Mouse (Mus musculus) retina, adult 2 months (tissue): ENCODE results near the gene Cel.

Source experiments
- DNase-seq: peaks from one replicate; pipeline ENCODE4 v3.0.0-alpha.2; 2012; ENCODE audit warnings: low read depth, low spot score

The Cel gene

DNA sequence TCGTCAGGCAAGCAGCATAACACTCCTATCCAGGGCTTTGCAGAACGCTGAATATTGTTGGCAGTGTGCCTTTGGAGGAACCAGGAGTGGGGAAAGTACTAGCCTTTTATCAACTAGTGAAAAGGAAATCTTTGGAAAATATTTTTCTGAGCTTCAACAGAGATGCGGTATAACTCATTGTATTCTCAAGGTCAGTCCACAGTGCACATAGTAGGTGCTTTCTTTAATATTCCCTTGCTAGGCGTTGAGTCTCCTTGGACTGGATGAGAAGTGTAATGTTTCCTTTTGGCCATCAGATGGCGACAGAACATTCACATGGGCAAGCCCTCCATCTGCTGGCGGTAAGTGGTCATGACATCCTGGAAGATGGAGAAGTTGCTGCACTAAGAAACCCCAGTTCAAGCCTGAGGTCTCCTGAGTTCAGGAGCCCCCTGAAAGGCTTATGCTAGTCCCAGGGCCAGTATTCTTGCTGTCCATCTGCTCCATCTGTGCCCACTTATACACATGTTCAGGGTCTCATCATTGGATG lies 21.9 kb upstream of the Cel start:
- peak; percentile 67 for DNase-seq

DNA sequence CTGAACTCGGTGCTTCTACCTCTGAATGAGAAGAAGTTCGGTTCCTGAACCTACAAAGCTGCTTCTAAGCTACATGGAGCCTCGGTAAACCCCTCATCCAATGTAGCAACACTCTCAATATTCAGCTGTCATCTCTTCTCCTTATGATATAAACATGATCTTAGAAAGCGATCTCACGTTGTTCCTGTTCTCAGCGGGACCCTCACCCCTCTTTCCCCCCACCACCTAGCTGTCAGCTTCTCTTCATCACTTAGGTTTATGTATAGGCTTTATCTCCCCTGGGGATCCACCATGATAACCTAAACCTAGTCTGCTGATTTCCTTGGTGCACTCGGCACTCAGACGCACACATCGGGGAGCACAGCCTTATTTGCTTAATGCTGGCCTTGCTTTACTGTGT lies 20.4 kb upstream of the Cel start, which contains the start of gene Gtf3c5:
Gene Gtf3c5 (minus strand): TSS at position 101 of the 400 bp plus-strand sequence.
- DNase-seq, result no peak

GRCm38 (mm10) chr2:28582647-28583353 lies 19.6 kb upstream of the Cel start:
- peak; percentile 82 for DNase-seq

DNA sequence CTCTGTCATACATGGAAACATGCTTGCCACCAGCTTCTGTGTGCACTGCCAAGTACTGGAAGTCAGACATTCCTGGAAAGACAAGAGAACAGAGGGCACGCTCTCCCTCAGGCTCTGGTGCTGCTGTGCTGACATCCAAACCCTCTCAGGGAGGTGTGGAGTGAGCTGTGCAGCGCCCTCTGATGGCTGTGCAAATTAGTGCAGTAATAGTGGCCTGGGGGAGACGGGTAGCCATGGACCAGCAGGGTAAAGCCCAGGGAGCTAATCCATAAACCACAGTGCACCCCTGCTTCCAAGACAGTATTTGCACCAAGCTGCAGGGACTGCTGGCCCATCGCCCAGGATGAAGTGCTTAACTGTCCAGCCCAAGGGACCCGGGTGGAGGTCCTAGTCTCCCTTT lies 14.8 kb upstream of the Cel start:
- DNase-seq, result no peak

- DNase-seq, result no peak
Observed at GRCm38 (mm10) chr2:28576815-28577214, 13.6 kb upstream of the Cel start.

DNA sequence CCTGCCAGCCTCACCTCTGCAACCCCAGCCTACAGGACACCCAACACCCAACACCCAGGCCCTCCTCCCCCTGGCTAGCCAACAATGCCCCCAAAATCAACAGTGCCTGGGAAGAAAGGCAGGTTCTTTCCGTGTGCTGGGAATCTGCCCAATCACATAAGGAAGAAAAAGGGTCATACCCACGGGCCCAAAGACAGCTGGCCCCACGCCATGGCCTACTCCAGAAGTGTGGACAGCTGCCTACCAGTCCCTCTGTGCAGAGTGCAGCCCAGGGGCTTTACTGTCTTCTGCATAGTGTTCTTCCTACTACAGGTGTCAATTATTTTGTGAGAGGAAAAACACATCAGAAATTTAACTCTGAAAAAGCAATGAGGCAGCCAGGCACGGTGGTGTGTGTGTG lies 12.1 kb upstream of the Cel start:
- no peak for DNase-seq

DNA sequence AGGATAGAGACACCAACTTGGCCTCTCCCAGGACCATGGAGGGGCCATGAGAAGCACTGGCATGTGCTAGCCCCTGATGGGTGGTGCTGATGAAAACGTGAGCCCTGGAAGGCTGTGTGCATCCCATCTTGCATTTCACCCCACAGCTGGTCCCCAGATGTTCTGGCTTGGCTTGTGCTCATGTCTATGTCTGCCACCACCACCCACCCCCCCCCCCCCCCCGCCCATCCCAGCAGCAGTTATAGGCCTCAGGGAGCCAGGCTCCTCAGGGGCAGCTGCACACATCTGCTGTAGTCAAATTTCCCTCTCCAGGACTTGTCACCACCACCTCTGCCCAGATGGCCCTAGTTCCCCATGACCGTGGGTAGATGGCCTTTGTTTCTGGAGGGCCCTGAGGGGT lies 6.7 kb upstream of the Cel start:
- no peak for DNase-seq

DNA sequence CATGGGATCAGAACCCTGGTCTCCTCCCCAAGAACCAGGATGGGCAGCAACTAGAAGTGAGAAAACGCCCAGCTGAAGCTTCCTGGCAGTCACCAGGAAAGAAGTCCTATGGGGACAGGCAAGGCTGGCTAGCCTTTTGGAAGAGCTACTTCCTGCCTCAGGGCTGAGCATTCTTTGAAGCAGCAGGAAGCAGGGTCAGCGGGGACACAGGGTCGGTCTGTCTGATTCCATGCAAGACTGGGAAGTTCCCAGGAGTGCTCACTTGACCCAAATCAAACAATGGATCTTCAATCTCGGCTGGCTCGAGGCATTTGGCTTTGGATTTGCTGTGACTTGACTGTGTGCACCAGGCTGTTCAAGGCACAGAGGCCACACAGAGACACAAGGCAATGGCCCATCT lies 3.3 kb upstream of the Cel start:
- no peak for DNase-seq

DNA sequence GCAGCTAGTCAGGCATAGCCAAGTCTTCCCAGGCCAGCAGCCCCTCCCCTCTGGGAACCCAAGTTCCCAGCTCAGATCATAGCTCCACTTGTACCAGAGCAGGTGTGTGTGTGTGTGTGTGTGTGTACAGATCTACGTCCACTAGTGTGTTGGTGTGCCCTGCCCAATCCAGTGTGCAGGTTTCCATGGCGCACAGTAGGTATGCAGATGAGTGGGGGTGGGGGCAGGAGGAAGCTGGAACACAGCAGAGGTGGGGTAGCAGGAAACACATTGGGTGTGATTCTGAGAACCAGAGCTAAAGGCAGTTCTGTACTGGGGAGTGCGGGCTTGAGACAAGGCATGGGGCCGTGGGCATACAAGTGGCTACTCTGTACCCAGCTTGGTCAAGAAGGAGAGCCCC lies 1.2 kb upstream of the Cel start:
- no peak for DNase-seq

DNA sequence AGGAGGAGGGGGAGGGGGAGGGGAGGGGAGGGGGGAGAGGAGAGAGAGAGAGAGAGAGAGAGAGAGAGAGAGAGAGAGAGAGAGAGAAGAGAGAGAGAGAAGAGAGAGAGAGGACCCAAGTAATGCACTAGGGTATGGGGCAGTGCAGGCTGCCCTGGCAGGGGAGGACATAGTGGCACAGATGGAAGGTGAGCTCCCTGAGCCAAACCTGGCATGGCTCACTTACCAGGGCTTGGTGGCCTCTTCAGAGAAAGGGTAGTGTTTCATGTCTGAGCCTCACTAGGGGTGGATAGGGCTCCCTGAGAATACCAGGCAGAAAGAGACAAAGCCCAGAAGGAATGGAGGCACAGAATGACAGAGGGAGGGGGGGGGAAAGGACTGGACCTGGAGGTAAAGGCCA lies 627 bp upstream of the Cel start:
- DNase-seq, result no peak

- DNase-seq, result no peak
Observed at GRCm38 (mm10) chr2:28557452-28557851, 5.8 kb downstream of the Cel start.

GRCm38 (mm10) chr2:28552301-28552700 lies 10.9 kb downstream of the Cel start:
- no peak for DNase-seq

DNA sequence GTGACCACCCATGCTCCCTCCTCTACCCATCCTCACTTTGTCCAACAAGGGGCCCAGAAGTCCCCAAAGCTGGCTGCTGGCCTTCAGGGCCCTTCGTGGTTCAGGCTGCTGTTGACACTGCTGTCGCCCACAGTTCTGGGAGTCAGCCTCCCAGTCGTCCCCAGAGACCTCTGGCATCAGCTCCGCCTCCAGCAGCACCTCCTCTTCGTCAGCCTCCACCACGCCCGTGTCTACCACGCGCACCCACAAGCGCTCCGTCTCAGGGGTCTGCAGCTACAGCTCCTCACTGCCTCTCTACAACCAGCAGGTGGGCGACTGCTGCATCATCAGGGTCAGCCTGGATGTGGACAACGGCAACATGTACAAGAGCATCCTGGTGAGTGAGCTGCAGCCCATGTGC lies 14.0 kb downstream of the Cel start:
- no peak for DNase-seq

GRCm38 (mm10) chr2:28547237-28548172 lies 15.7 kb downstream of the Cel start:
- peak; percentile 55 for DNase-seq

DNA sequence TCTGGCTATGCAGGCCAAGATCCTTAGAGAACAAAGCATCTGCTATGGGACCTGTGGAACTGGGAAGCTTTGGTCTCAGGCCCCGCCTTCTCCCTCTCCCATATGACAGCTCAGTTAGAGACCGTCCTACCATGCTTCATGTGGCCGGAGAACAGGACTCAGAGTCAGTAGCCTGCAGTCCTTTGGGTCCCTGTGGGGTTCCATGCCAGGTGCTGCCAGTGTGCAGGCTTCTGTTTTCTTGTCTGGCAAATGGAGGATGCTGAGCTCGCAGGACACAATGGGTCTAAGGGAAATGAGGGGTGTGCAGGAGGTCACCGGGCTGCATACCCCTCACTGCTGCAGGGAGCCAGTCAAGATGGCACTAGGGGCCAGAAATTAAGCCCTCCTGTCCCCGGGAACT lies 16.6 kb downstream of the Cel start:
- DNase-seq, result no peak

DNA sequence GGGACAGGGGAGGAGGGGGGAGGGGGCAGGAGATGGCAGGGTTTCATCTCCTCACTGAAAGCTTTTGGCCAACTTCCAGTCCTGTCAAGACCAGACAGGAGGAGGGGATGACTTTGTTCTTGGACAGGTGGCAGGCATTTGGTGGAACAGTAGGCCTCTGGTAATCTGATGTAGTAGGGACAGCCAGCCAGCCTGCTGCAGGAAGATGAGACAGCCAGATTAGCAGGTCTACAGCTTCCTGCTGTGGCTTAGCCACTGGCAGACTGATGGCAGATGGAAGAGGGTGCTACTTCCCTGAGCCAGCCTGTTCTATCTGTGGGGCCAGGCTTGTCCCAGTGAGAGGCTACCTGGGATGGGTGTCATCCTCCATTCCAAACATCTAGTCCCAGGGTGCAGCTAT lies 17.2 kb downstream of the Cel start:
- DNase-seq, result no peak

DNA sequence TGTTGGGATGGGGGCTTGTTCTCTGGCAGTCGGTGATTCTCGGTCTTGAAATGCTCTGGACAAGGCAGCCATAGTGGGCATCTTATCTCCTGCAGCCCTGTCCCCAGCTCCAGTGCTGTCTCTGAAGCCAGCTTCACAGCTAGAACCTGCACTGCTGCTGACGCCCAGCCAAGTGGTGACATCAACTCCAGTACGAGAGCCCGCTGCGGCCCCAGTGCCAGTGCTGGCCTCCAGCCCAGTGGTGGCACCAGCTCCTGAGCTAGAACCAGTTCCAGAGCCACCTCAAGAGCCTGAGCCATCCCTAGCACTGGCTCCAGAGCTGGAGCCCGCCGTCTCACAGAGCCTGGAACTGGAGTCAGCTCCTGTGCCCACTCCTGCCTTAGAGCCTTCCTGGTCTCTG lies 19.3 kb downstream of the Cel start:
- DNase-seq, result no peak

DNA sequence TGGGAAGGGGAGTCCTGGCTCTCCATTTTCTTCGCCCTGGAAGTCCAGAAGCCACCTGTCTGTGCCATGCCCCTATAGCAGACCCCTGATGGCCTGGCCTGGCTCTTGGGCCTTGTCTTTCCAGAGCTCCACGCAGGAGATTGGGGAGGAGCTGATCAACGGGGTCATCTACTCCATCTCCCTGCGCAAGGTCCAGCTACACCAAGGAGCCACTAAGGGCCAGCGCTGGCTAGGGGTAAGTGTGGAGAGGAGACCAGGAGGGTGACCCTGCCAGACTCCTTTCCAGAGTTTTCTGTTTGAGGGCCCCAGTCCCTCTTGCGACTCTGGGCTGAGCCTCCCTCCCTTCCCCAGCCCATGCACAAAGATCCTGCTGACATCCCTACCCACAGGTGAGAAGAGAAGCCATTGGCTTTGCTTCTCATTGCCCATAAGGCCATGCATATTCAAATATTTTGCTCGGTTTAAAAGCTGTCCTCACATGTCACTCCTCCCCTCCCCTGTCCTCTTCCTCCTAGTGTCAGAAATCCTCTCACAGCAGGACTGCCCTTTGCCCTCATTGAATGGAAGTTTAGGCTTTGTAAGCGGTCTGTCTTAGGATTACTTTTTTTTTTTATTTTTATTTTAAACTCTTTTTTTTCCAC lies 22.5 kb downstream of the Cel start:
- DNase-seq, result no peak

DNA sequence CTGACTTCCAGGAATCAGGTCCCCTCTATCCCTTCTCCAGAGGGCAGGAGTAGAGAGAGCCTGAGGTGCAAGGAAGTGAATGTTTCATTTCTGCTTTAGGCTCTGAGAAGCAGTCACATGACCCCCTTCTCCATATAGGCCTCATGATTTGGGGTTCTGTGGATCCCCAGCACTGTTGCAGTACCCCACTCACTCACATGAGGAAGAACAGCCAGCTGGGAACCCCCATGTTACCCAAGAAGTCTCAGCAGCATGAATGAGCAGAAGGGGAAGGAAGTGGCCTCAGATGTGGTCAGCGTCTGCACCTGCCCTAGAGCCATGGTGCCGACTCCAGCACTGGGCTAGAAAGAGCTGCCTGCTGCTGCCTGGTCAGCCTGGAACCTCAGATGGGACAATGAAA lies 23.3 kb downstream of the Cel start:
- DNase-seq, result no peak

DNA sequence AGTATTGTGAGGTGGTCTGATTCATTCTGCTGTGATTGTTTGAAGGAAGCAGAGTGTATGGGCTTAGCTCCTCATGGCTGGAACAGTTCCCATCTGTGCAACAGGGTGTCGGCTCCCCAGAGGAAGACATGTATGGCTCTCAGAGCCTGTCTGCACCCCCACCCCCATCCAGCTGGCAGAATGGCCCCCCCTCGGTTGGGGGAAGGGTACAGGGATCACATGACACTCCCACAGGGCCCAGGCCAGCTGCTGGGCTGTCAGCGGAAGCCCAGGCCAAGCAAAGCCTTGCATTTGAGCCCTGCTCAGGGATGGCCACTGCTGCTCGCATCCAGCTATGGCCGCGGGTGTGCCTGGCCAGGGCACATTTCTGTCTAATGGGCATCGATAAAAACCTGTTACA lies 24.0 kb downstream of the Cel start:
- no peak for DNase-seq

DNA sequence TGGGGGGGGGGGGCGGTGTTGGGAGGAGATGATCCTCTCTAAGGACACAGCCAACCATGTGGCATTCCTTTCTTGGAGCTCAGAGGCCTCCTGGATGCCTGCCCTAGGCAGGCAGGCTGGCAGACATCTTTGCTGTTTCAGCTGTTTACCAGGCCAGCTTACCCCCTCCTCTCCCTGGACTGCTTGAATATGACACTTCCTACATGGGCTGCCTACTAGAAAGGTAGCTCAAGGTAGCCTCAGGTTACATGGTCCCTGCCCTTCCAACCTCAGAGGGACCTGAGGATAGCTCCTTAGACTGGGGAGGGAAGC lies 24.4 kb downstream of the Cel start:
- DNase-seq, result no peak
